Mouse (Mus musculus) stomach, adult 2 months (tissue): ENCODE measurements around the gene Gm14435. TPM values are rescaled to one million over a fixed set of nuclear protein-coding genes. Genes with fewer than 3 reads are reported as not detected.

Source experiments
- polyA plus RNA-seq: library from polyadenylated mRNA; depleted of rRNA; stranded (reverse); fragments of >200 nt; gene quantifications from 2 replicates; pipeline ENCODE4 v1.2.3, GENCODE M21; 2012; rRNA removed

Gm14435 gene
- 0.30 TPM in 1 of 2 replicates, not detected in the other for polyA plus RNA-seq

GRCm38 (mm10) chr2:176423294-176423693 lies at the start of gene Gm14435:
TSS of gene Gm14435 (plus strand) at chr2:176423594.

Other genes starting within 250 kb of the Gm14435 start
- 0.02 and 0.03 TPM in 2 replicates for gene 2210418O10Rik, start 197.0 kb upstream of the Gm14435 start, polyA plus RNA-seq
- gene Gm11009, start 104.1 kb upstream of the Gm14435 start, polyA plus RNA-seq, result not detected in 2 replicates
- gene Gm14434, start 63.2 kb downstream of the Gm14435 start, polyA plus RNA-seq, result 0.14 TPM in 1 of 2 replicates, not detected in the other
- not detected in 2 replicates for gene Zfp967, start 97.5 kb downstream of the Gm14435 start, polyA plus RNA-seq
- gene Gm14308, start 212.8 kb downstream of the Gm14435 start, polyA plus RNA-seq, result 0.14 TPM in 1 of 2 replicates, not detected in the other
- gene Zfp973, start 246.9 kb downstream of the Gm14435 start, polyA plus RNA-seq, result 0.27 TPM in 1 of 2 replicates, not detected in the other